Mouse (Mus musculus) lung, postnatal 10 days (tissue): ENCODE results near the gene Tmem109.

Source experiments
- DNase-seq: peaks from one replicate; pipeline ENCODE4 v3.0.0; 2021

Tmem109 gene

GRCm38 (mm10) chr19:10881426-10882154 lies at the start of gene Tmem109:
Tmem109 (minus strand) TSS chr19:10882001.
- peak; percentile 96 for DNase-seq

- no peak for DNase-seq
Measured at GRCm38 (mm10) chr19:10930641-10931040, 48.8 kb upstream of the Tmem109 start.

- no peak for DNase-seq
Measured at GRCm38 (mm10) chr19:10926666-10927065, 44.9 kb upstream of the Tmem109 start.

- no peak for DNase-seq
Measured at GRCm38 (mm10) chr19:10926123-10926621, 44.4 kb upstream of the Tmem109 start.

- DNase-seq: no peak
Measured at GRCm38 (mm10) chr19:10924220-10924619, 42.4 kb upstream of the Tmem109 start.

- DNase-seq: no peak
Measured at GRCm38 (mm10) chr19:10921058-10921457, 39.3 kb upstream of the Tmem109 start.

- no peak for DNase-seq
Measured at GRCm38 (mm10) chr19:10920532-10920931, 38.7 kb upstream of the Tmem109 start, which contains the start of gene Zp1. Zp1 (minus strand) TSS chr19:10920632.

GRCm38 (mm10) chr19:10918321-10918991 lies 36.7 kb upstream of the Tmem109 start:
- no peak for DNase-seq

GRCm38 (mm10) chr19:10916506-10916905 lies 34.7 kb upstream of the Tmem109 start:
- no peak for DNase-seq

- no peak for DNase-seq
Measured at GRCm38 (mm10) chr19:10914870-10915269, 33.1 kb upstream of the Tmem109 start.

GRCm38 (mm10) chr19:10914291-10914690 lies 32.5 kb upstream of the Tmem109 start:
- peak; percentile 21 for DNase-seq

GRCm38 (mm10) chr19:10909087-10909721 lies 27.4 kb upstream of the Tmem109 start:
- peak; percentile 75 for DNase-seq

GRCm38 (mm10) chr19:10907891-10908290 lies 26.1 kb upstream of the Tmem109 start:
- DNase-seq: peak; percentile 71

GRCm38 (mm10) chr19:10905728-10906000 lies 23.9 kb upstream of the Tmem109 start:
- DNase-seq: no peak

- peak; percentile 93 for DNase-seq
Measured at GRCm38 (mm10) chr19:10904927-10905727, 23.3 kb upstream of the Tmem109 start.

GRCm38 (mm10) chr19:10904512-10904911 lies 22.7 kb upstream of the Tmem109 start:
- DNase-seq: no peak

GRCm38 (mm10) chr19:10901046-10901445 lies 19.2 kb upstream of the Tmem109 start:
- DNase-seq: no peak

GRCm38 (mm10) chr19:10900315-10900714 lies 18.5 kb upstream of the Tmem109 start:
- no peak for DNase-seq

GRCm38 (mm10) chr19:10897491-10897890 lies 15.7 kb upstream of the Tmem109 start:
- no peak for DNase-seq

- DNase-seq: no peak
Measured at GRCm38 (mm10) chr19:10896849-10897248, 15.0 kb upstream of the Tmem109 start.

GRCm38 (mm10) chr19:10895708-10896107 lies 13.9 kb upstream of the Tmem109 start:
- DNase-seq: no peak

GRCm38 (mm10) chr19:10895016-10895528 lies 13.3 kb upstream of the Tmem109 start, which contains the start of gene Prpf19:
Prpf19 (plus strand) TSS chr19:10895231.
- DNase-seq: peak; percentile 99

- peak; percentile 45 for DNase-seq
Measured at GRCm38 (mm10) chr19:10892201-10892600, 10.4 kb upstream of the Tmem109 start.
